Mouse (Mus musculus) heart, embryonic 12.5 days (tissue): ENCODE data around the gene Shb. TPM values are rescaled to one million over a fixed set of nuclear protein-coding genes. Genes with fewer than 3 reads are reported as not detected.
A peak's percentile ranks its signal among the peaks of the same experiment; 100 is the strongest.

ENCODE experiments used
- ATAC-seq: fragments of 200-750 bp; cut with Nextera tagmentation; 2 replicates; pipeline ENCODE4 v1.8.0; 2017; ENCODE audit warnings: moderate TSS enrichment, moderate library complexity; ENCODE audit not compliant: insufficient number of reproducible peaks, low FRiP score
- H3K27ac ChIP-seq: fragments of 300-500 bp; sonication (generic); 2 replicates; pipeline ENCODE4 v1.5.1; 2016; ENCODE audit warnings: mild to moderate bottlenecking, moderate library complexity; ENCODE audit not compliant: poor library complexity, severe bottlenecking
- H3K27me3 ChIP-seq: fragments of 300-500 bp; sonication (generic); replicated peaks from 2 replicates; pipeline ENCODE4 v1.6.1; 2016; ENCODE audit warnings: mild to moderate bottlenecking, moderate library complexity
- H3K36me3 ChIP-seq: fragments of 300-500 bp; sonication (generic); 2 replicates; pipeline ENCODE4 v1.6.1; 2016; ENCODE audit warnings: mild to moderate bottlenecking, moderate library complexity
- H3K4me1 ChIP-seq: fragments of 300-500 bp; sonication (generic); replicated peaks from 2 replicates; pipeline ENCODE4 v1.6.1; 2016; ENCODE audit warnings: mild to moderate bottlenecking
- H3K4me2 ChIP-seq: fragments of 300-500 bp; sonication (generic); 2 replicates; pipeline ENCODE4 v1.6.1; 2016; ENCODE audit warnings: mild to moderate bottlenecking, moderate library complexity
- H3K4me3 ChIP-seq: fragments of 300-500 bp; sonication (generic); 2 replicates; pipeline ENCODE4 v1.5.1; 2016; ENCODE audit warnings: mild to moderate bottlenecking
- H3K9ac ChIP-seq: fragments of 300-500 bp; sonication (generic); 2 replicates; pipeline ENCODE4 v1.6.1; 2016; ENCODE audit warnings: mild to moderate bottlenecking, moderate library complexity
- H3K9me3 ChIP-seq: fragments of 300-500 bp; sonication (generic); replicated peaks from 2 replicates; pipeline ENCODE4 v1.6.1; 2016; ENCODE audit warnings: mild to moderate bottlenecking, moderate library complexity
- WGBS: fragments of 180-500 bp; shearing (Covaris S2); methylation state at CpG from one replicate; pipeline ENCODE4 v1.1.7; 2016; 5-methylcytosine and 5-hydroxymethylcytosine counted together
- polyA plus RNA-seq: library from polyadenylated mRNA; unstranded; fragments of >200 nt; fragmentation: Nextera tagmentation; extraction: Ambion mirVana; gene quantifications from 2 replicates; pipeline ENCODE4 v1.2.1, GENCODE M21; 2016

The Shb gene
- polyA plus RNA-seq, 1 experiment from 2014 or later = 15.3 TPM

DNA sequence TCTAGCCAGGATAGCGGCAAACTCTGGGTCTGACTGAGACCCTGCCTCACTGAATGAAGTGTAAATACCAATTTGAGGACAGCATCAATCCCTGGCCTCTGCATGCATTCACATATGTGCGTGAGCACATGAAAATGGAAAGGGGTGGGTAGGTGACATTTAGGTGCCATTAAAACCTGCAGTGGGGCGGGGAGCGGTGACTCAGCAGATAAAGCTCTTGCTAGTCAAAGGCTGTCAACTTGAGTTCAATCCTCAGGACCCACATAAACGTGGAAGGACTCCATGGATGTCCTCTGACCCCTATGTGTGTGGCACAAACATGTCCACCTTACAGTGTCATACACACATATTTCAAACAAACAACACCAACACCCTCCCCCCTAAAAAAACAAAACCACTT lies 50.8 kb downstream of the Shb start:
- no peaks in the 10 kb centered on the region; the same call in 1 of the 2 replicates for H3K36me3 ChIP-seq
- H3K4me2 ChIP-seq = no peak overlapping the region
- peaks cover 9% of the 10 kb centered on the region; the same call in 1 of the 2 replicates for H3K27me3 ChIP-seq
- WGBS = 81% methylated on average over 5 of the region's 5 CpGs
- H3K9me3 ChIP-seq = no peaks in the 10 kb centered on the region
- H3K27ac ChIP-seq = 0 out of 2 replicates have a peak overlapping the region, but pooled peaks have one; percentile 95
- peaks cover 99% of the 10 kb centered on the region for H3K4me1 ChIP-seq
- no peak overlapping the region for H3K4me3 ChIP-seq
- H3K9ac ChIP-seq = no peak overlapping the region
- no peak for ATAC-seq

DNA sequence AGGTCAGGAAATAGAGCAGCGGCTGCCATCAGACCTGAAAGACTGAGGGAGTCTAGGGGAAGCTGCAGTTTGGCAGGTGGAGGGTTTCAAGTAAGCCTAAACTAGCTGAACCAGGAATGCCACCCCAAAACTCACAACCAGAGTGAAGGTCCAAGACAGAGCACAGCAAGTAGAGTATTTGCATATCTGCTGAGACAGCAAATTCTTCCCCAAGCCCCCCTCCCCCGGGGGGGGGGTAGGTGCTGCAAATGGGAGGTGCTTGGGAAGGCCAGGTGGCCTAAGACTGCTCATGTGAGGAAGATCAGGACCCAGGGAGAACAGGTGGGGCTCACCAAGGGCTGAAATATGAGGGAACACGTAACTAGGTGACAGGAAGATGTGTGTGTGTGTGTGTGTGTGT lies 51.7 kb downstream of the Shb start:
- Histone ChIP-seq H3K36me3 (no peaks in the 10 kb centered on the region), H3K9ac (peak overlapping the region; percentile 44), H3K4me3 (no peak overlapping the region), H3K27me3 (peaks cover 9% of the 10 kb centered on the region; the same call in 1 of the 2 replicates), H3K4me1 (peaks cover 100% of the 10 kb centered on the region), H3K4me2 (0 out of 2 replicates have a peak overlapping the region, but pooled peaks have one; percentile 21), H3K9me3 (no peaks in the 10 kb centered on the region), H3K27ac (peak overlapping the region; percentile 95)
- 63% methylated on average over 3 of the region's 3 CpGs for whole genome bisulfite sequencing
- no peak for ATAC-seq

DNA sequence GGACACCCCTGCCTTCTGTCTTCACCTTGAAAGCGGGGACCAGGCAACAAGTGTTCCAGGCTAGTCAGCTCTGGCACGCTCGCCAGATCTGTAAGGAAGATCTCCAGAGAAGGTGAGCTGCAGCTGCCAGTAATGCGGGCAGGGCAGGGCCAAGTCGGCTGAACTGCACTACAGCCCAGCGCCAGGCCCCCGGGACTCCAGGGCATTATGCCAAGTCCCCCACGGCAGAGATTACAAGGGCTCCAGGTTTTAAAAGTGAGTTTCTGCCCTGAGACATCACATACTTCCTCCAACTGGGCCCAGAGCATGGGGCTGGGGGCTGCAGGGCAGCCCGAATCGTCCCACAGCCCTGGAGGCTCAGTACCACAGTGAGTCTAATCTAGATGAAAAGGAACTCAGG lies 52.8 kb downstream of the Shb start:
- peak overlapping the region; percentile 3; the same call in 1 of the 2 replicates for H3K4me2 ChIP-seq
- WGBS = 48% methylated on average over 10 of the region's 10 CpGs

DNA sequence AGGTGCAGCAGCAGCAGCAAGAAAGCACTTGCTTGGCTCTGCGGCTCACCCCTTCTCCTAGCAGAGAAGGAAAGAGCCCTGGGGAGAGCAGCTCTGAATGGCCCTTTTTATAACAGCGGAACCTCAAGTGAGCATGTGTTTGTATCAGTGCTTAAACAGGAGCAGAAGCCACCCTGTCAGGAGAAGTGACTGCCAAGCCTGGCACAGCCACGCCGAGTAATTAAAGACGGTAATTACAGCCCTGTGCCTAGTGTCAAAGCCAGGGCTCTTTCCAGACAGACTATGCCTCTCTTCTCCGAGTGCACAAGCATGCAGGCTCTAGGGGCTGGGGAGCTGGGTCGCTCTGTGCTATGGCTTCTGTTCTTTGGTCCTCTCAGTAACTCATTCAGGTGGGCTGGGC lies 54.1 kb downstream of the Shb start:
- Histone ChIP-seq H3K4me3 (no peak overlapping the region), H3K9me3 (no peaks in the 10 kb centered on the region), H3K27ac (peak overlapping the region; percentile 95), H3K4me2 (no peak overlapping the region; the same call in 1 of the 2 replicates), H3K27me3 (peaks cover 9% of the 10 kb centered on the region; the same call in 1 of the 2 replicates), H3K9ac (peak overlapping the region; percentile 63), H3K36me3 (no peaks in the 10 kb centered on the region), H3K4me1 (peaks cover 100% of the 10 kb centered on the region)
- WGBS = 40% methylated on average over 7 of the region's 7 CpGs
- ATAC-seq = no peak

More for the DNA sequence above, 52.8 kb downstream of the Shb start:
- H3K27ac ChIP-seq = peak overlapping the region; percentile 95
- H3K27me3 ChIP-seq = peaks cover 9% of the 10 kb centered on the region; the same call in 1 of the 2 replicates
- H3K9ac ChIP-seq = peak overlapping the region; percentile 63
- H3K4me3 ChIP-seq = no peak overlapping the region
- ATAC-seq = no peak
- no peaks in the 10 kb centered on the region for H3K9me3 ChIP-seq
- no peaks in the 10 kb centered on the region for H3K36me3 ChIP-seq
- peaks cover 100% of the 10 kb centered on the region for H3K4me1 ChIP-seq

DNA sequence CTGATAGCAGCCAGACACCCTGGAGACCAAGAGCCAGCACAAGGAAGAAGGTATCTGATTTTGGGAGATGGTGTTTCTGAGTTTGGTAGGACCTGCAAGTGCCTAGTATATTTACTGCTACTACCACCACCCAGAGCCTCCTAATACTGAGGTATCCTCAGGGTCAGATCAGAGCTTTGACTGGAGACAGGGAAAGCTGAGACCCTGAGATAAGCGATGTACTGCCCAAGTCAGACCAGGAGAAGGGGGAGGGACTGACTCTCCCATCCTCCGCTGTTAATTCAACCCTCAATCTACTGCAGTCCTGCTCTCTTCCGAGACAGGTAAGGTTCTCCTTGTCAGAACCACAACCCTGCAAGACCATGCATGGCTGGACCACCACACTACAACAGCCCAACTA lies 55.2 kb downstream of the Shb start:
- Histone ChIP-seq H3K27me3 (peaks cover 4% of the 10 kb centered on the region; the same call in 1 of the 2 replicates), H3K9ac (peak overlapping the region; percentile 63; the same call in 1 of the 2 replicates), H3K4me3 (no peak overlapping the region), H3K9me3 (no peaks in the 10 kb centered on the region), H3K4me1 (peaks cover 100% of the 10 kb centered on the region), H3K27ac (peak overlapping the region; percentile 95), H3K4me2 (no peak overlapping the region), H3K36me3 (no peaks in the 10 kb centered on the region)
- WGBS = 23% methylated on average over 3 of the region's 3 CpGs
- ATAC-seq = no peak

DNA sequence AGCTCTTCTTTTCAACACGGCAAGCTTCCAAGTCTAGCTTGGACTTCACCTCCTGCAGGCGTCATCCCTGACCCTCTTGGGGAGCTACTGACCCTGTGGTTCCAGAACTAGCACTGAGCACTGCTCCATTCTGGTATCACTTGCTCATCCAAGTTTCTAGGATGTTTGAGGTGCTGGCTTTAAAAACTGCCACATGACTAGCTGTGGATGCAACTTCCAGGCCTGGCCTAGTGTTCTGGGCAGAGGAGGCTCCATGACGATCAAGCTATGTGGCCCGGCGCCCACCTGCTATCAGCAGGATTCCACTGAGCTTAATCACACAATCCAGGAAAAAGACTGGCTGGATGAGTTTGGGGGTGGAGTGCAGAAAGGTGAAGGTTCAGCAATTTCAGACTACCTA lies 57.4 kb downstream of the Shb start:
- Histone ChIP-seq H3K4me3 (no peak overlapping the region), H3K27me3 (no peaks in the 10 kb centered on the region), H3K27ac (peak overlapping the region; percentile 95), H3K9ac (0 out of 2 replicates have a peak overlapping the region, but pooled peaks have one; percentile 49), H3K4me2 (0 out of 2 replicates have a peak overlapping the region, but pooled peaks have one; percentile 4), H3K9me3 (peaks cover 4% of the 10 kb centered on the region), H3K4me1 (peaks cover 95% of the 10 kb centered on the region), H3K36me3 (peaks cover 8% of the 10 kb centered on the region; the same call in 1 of the 2 replicates)
- ATAC-seq = no peak
- 27% methylated on average over 5 of the region's 5 CpGs for WGBS

DNA sequence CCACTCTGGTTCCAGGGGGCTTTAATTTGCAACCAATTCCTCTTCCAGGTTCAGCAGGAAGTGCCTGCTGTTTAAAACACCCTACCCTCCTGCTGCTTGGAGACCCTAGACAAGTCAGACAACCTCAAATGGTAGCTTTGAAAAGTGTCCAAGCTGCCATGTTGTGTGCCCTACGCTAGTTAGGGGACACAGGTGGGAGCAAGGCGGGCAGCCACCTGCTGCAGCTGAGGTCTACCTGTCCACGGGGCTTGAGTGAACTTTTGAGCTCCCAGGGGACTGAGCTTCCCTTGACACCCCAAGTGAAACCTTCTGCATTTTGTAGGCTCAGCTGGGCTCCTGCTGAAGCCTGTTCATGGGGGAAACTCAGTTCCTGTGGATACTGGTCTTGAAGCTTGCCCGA lies 58.1 kb downstream of the Shb start:
- ATAC-seq = no peak
- Histone ChIP-seq H3K9me3 (peaks cover 4% of the 10 kb centered on the region), H3K4me3 (no peak overlapping the region), H3K27ac (peak overlapping the region; percentile 95), H3K36me3 (peaks cover 8% of the 10 kb centered on the region; the same call in 1 of the 2 replicates), H3K4me1 (peaks cover 95% of the 10 kb centered on the region), H3K9ac (peak overlapping the region; percentile 52; the same call in 1 of the 2 replicates), H3K4me2 (0 out of 2 replicates have a peak overlapping the region, but pooled peaks have one; percentile 4), H3K27me3 (no peaks in the 10 kb centered on the region)
- WGBS = 85% methylated on average over 4 of the region's 4 CpGs

DNA sequence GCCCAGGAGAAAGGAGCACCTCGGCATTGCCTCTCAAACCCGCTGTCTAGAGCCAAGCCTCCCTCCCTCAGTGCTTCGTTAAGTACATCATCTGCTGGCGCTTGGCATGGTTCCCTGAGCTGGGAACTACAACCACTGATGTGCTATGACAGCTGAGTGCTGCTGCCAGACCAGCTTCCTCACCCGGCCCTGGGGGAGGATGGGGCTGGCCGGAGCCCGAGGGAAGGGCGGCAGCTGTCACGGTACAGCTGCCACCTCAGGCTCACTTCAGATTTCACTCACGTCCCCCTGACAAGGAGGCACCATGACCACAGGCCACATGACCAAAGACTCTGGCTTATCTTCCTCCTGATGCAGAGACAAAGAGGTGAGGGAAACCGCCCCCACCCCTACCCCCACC lies 59.1 kb downstream of the Shb start:
- peak; percentile 72 for ATAC-seq
- peaks cover 4% of the 10 kb centered on the region for H3K9me3 ChIP-seq
- H3K4me3 ChIP-seq = no peak overlapping the region
- H3K27me3 ChIP-seq = no peaks in the 10 kb centered on the region
- H3K4me1 ChIP-seq = peaks cover 92% of the 10 kb centered on the region
- H3K36me3 ChIP-seq = peaks cover 8% of the 10 kb centered on the region; the same call in 1 of the 2 replicates
- peak overlapping the region; percentile 95 for H3K27ac ChIP-seq
- 22% methylated on average over 11 of the region's 11 CpGs for WGBS
- H3K9ac ChIP-seq = no peak overlapping the region
- peak overlapping the region; percentile 28; the same call in 1 of the 2 replicates for H3K4me2 ChIP-seq

DNA sequence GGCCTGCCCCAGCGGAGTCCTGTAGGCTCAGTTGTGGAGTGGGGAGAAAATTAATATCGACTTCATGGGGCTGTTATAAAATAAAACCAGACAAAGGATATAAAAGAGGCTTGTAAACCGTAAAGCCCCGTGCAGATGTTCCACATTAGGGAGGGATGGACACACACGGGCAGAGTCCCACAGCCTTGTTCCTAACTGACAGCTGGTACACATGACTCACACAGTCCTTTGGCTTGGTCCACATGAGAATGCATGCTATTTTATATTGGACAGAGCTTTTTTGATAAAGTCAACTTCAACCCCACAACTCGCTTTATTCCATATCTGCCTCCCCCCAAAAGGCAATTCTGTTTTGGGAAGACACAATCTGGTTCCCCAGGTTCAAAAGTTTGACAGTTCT lies 59.6 kb downstream of the Shb start:
- Histone ChIP-seq H3K4me2 (peak overlapping the region; percentile 28; the same call in 1 of the 2 replicates), H3K4me1 (peaks cover 92% of the 10 kb centered on the region), H3K27me3 (no peaks in the 10 kb centered on the region), H3K36me3 (peaks cover 8% of the 10 kb centered on the region; the same call in 1 of the 2 replicates), H3K4me3 (no peak overlapping the region), H3K9ac (0 out of 2 replicates have a peak overlapping the region, but pooled peaks have one; percentile 53), H3K9me3 (peaks cover 4% of the 10 kb centered on the region), H3K27ac (peak overlapping the region; percentile 95)
- 69% methylated on average over 6 of the region's 6 CpGs for WGBS
- ATAC-seq = no peak

DNA sequence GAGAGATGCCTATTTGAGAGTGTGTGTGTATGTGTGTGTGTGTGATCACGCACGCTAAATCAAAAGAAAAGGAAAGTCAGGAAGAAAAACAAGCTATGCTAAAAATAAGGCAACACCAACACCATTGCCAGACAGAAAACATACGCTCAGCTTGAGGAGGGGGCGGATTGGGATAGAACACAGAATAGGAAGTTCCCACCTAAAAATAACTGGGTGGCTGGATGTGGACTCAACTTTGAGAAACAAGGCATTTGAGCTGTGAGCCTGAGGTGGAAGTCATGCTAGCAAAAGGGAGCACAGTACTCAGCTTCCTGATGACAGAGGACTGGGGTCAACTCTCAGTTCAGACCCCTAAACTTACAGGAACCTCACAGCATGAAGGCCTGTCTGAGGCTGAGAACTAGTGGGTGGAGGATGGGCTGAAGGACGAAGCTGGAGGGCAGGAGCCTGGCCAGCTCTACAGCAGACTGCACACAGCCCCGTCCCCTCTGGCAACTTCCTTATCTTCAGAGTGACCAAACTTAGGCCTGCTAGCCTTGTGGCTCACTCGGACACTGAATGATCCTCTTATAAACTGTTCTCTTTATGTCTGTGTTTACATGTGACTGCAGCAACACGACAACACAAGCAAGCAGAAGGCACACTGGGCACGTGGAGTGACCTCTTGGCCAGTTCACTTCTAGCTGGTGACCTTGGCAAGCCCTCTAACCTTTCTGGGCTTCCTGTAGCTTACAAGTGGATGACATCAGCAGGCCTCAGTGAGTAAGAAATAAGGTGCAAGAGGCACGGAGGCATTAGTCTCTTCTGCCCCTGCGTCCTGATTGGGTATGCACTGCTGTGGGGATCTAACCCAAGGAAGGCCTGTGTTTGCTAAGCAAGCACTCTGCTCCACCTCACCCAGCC lies 60.4 kb downstream of the Shb start:
- Histone ChIP-seq H3K9me3 (peaks cover 4% of the 10 kb centered on the region), H3K4me1 (peaks cover 92% of the 10 kb centered on the region), H3K36me3 (peaks cover 8% of the 10 kb centered on the region; the same call in 1 of the 2 replicates), H3K27ac (peak overlapping the region; percentile 95), H3K4me3 (no peak overlapping the region), H3K27me3 (no peaks in the 10 kb centered on the region), H3K4me2 (peak overlapping the region; percentile 28; the same call in 1 of the 2 replicates), H3K9ac (peak overlapping the region; percentile 53)
- 26% methylated on average over 11 of the region's 11 CpGs for WGBS
- ATAC-seq = no peak

DNA sequence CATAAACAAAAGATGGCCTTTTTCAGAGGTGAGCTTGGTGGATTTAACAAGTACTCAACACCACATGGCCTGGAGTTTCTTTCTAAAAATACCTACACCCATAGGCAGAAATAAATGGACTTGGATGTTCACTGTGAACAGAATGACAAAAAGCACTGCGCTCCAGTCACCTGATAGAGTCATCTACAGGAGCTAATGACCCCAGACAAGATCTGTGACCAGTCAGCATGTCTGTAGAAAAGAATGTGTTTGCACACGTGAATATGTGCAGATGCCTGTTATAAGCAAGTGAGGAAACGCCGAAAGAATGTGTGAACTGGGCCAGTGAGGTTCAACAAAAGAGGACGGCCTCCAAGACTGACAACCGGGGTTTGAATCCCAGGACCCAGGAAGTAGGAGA lies 63.2 kb downstream of the Shb start:
- WGBS = 31% methylated on average over 6 of the region's 6 CpGs

More for the DNA sequence above, 63.2 kb downstream of the Shb start:
- Histone ChIP-seq H3K4me3 (no peak overlapping the region), H3K9ac (no peak overlapping the region), H3K36me3 (peaks cover 8% of the 10 kb centered on the region), H3K27me3 (0 out of 2 replicates have a peak, but pooled peaks cover 3% of the 10 kb centered on the region), H3K4me1 (peaks cover 86% of the 10 kb centered on the region), H3K27ac (peak overlapping the region; percentile 93), H3K4me2 (no peak overlapping the region), H3K9me3 (peaks cover 4% of the 10 kb centered on the region)
- 0 out of 2 replicates have a peak, but pooled peaks have one; percentile 7 for ATAC-seq
